Mouse (Mus musculus): Measurements from ENCODE around the gene Sgsm1.
A peak's percentile ranks its signal among the peaks of the same experiment; 100 is the strongest.

Gene Sgsm1

DNA sequence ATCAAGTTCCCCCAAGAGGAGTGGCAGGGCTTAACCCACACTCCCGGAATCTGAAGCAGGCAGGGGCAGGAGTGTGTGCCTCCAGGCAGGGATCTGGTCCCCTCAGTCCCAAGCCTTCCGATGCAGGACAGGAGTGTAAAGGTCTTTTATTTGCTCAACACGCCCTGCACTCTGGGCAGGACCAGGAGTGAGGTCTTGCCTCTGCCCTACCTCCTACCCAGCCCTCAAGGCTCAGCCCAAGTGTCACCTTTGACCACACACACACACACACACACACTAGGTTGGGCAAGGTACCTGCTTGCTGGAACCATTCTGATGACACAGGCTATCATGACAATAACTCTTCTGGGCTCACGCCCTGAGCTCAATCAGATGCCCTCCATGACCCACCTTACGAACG lies 91.1 kb downstream of the Sgsm1 start:
- DNase-seq (ENCODE audit: low read depth, low spot score), result no peak

- DNase-seq (ENCODE audit: low read depth, low spot score), result no peak
These were observed 91.9 kb downstream of the Sgsm1 start for GRCm38 (mm10) chr5:113218617-113219235.

DNA sequence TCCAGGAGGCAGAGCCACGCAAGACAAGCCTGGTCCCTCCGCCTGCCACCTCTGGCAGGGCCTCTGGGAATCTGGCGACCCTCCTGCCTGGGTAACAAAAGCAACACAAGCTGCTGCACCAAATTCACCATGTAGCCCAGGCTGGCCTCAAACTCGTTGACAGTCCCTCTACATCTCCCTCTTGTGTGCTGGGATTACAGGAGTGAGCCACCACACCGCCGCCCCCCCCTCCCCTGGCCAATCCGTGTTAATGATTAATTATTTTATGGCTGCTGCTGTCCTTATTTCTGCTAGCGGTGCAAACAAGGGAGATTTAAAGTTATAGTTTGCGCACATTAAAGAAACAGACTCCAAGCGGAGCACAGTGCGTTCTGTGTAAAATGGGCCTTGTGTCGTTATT lies 93.5 kb downstream of the Sgsm1 start:
- no peak for DNase-seq (ENCODE audit: low read depth, low spot score)

GRCm38 (mm10) chr5:113216328-113216960 lies 94.1 kb downstream of the Sgsm1 start:
- no peak for DNase-seq (ENCODE audit: low read depth, low spot score)

DNA sequence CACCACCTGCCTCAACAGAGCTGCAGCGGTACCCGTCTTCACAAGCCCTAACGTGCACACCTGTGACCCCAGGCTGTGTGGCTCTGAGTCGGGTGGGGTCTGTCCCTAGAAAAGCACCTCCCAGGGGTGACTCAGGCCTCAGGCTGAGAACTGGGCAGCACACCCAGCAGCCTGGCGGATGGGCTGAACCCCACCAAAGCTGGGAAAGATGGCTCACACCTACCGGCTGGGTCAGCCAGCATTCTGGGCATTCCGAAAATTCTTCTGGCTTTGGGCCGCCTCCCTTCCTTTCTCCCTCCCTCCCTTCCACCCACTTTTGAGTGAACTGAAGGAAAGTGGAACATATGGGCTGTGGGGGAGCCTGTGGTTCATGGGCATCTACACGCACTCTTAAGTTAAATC lies 95.0 kb downstream of the Sgsm1 start:
- DNase-seq (ENCODE audit: low read depth, low spot score), result no peak

- no peak for DNase-seq (ENCODE audit: low read depth, low spot score)
These were observed 96.1 kb downstream of the Sgsm1 start for GRCm38 (mm10) chr5:113214455-113214854.

- no peak for DNase-seq (ENCODE audit: low read depth, low spot score)
These were observed 96.5 kb downstream of the Sgsm1 start for GRCm38 (mm10) chr5:113214041-113214440.

- DNase-seq (ENCODE audit: low read depth, low spot score), result no peak
These were observed 98.3 kb downstream of the Sgsm1 start for GRCm38 (mm10) chr5:113212156-113212835.

DNA sequence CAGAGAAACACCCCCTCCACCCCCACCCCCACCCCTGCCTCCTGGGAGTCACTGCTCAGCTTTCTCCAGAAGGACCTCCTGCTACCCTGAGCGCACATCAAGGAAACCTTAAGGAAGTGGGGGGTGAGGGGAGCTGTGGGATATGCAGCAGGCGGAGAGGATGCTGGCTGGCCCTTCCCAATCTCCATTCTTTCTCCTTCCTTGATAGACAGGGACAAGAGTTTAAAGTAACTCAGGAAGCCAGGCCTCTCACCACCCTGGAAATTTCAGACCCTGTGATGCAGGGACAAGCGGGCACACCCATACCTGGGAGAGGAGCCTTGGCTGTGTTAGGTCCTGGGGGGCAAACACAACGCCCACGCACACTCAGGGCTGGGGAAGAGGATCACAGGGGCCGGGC lies 100.3 kb downstream of the Sgsm1 start:
- no peak for DNase-seq (ENCODE audit: low read depth, low spot score)

DNA sequence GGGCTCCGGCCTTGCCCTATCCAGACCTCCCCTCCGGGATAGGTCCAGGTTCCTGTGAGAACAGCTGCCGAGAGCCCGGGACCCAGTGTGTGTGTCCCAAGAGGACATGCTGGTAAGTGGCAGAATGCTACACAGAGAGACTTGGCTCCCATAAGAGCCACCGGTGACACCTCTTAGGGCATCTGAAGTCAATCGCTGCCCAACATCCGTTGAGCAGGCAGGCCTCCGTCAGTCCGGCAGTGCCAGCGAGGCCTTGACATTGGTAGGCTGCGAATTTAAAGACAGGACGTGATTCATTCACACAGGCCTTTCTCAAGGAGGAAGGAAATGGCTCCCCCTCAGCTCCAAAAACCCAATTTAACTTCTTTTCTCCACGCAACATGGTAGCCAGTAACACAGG lies 100.7 kb downstream of the Sgsm1 start:
- DNase-seq (ENCODE audit: low read depth, low spot score), result no peak

DNA sequence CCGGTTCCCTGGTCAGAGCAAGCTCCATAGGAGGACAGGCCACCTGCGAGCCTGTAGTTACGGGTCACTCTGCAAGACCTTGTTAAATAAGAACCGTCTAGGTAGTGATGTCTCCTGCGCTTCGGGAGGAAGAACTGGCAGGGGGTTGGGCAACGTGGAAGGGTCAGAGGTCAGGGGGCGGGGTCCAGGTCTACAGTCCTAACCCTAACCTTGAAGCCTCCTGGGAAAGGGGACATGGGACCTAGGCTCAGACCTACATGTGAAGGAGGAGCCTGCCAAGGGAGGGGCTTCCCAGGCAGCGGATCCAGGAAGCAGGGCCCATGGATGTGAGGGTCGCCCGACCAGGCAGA lies 101.2 kb downstream of the Sgsm1 start:
- DNase-seq (ENCODE audit: low read depth, low spot score), result peak; percentile 76

GRCm38 (mm10) chr5:113208622-113209400 lies 101.8 kb downstream of the Sgsm1 start:
- DNase-seq (ENCODE audit: low read depth, low spot score), result peak; percentile 52

DNA sequence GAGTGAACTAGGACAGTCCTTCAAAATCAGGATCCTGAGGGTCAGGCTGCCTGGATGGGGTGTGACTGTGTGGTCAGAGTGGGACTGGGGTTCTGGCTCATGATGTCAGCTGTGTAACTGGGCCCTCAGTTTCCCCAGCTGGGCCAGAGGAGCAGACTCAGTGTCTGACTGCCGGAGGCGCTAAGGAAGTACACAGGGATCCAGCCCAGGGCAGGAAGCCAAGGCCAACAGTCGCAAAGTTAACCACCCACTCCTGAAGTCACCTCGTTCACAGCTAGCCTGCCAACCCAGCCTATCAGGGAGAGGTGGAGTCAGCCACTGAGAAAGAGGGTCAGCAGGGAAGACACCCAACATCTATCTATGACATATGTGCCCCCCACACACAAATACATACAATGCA lies 102.5 kb downstream of the Sgsm1 start:
- no peak for DNase-seq (ENCODE audit: low read depth, low spot score)

DNA sequence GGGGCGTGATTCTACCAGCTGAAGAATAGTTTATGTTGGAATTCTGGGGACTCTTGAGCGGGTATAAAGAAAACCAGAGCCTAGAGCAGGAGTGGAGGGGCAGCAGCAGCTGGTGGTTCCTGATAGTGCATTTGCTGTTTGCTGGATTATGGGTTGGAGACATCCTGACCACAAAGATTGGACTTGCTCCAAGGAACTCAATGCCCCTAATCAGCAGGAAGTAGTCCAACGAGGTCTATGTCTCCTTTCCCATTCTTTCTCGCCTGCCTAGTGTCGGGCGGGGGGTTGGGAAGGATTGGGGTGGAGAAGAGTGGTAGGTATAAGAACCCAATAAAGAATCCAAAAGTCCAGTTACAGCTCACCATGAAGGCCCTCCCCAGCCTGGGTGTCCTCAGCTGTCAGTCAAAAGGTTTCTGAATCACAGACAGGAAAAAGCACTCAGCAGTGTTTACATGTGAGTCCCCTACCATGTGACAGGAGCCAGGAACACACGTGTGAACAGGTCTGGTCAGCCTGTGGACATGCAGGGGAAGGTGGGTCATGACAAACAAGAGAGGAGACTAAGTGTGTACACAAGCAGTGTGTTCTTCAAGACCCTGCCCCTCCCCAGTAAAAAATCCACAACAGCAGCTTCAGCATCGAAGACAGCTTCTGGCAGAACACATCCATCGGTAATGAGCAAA lies 103.8 kb downstream of the Sgsm1 start:
- DNase-seq (ENCODE audit: low read depth, low spot score), result no peak

DNA sequence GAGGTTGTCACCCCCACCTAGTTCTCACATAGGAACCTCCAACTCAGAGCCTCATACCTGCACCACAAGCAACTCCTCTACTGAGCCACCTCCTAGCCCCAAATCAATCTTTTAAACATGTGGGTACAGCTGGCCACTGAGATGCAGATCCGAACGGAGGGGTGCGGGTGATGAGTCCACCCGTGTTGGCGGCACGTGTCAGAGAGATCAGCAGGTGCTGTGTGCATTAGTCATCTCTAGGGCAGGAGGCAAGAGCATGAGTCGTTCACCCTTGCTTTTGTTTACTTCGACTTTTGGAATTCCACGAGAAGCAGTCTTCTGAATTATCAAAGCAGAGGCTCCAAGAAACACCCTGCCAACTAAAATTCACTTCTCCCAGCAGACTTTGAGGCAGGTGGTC lies 106.4 kb downstream of the Sgsm1 start:
- no peak for DNase-seq (ENCODE audit: low read depth, low spot score)

- no peak for DNase-seq (ENCODE audit: low read depth, low spot score)
These were observed 110.8 kb downstream of the Sgsm1 start for GRCm38 (mm10) chr5:113199772-113200134.

DNA sequence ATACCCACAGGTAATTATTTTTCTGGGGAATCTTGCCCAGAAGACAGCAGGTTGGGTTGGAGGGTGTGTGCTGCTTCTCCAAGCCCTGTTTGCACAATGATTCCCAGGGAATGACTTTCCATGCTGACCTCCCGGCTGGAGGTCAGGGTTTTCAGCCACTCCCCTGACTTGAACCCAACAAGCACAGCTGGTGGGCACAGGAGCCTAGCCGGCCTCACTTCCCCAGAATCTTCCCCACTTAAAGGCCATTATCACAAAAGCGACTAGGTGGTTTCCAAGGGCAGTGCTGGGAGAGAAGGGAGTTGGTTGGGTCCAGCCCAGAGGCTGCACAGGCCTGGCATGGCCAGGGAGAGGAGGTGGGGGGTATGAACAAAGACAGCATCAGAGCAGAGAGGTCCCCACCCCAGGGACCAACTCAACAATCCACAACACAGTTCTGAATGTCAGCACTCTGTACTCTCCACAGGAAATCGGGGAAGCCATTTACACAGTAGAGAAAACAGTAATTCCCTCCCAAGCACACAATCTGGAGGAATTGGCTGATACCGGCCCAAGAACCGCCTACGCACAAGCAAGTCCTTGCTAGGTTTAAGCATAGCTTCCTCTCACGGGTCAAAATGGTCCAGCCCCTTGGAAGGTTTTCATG lies 111.3 kb downstream of the Sgsm1 start:
- peak; percentile 81 for DNase-seq (ENCODE audit: low read depth, low spot score)

GRCm38 (mm10) chr5:113196916-113197794 lies 113.4 kb downstream of the Sgsm1 start:
- DNase-seq (ENCODE audit: low read depth, low spot score), result no peak

GRCm38 (mm10) chr5:113195907-113196306 lies 114.7 kb downstream of the Sgsm1 start:
- DNase-seq (ENCODE audit: low read depth, low spot score), result no peak

- no peak for DNase-seq (ENCODE audit: low read depth, low spot score)
These were observed 115.1 kb downstream of the Sgsm1 start for GRCm38 (mm10) chr5:113195451-113195850.
